Mouse (Mus musculus) spleen, postnatal 4 days (tissue): ENCODE measurements around the gene Nanos3.

Experiments
- DNase-seq, 2 experiments: peaks; one replicate each; pipeline ENCODE4 v3.0.0; 2022; ENCODE audit warnings: low spot score in 2 of 2

Gene Nanos3

GRCm38 (mm10) chr8:84201545-84202245 lies 16.7 kb upstream of the Nanos3 start:
- DNase-seq: peak in 1 of 2 experiments; percentile 19

GRCm38 (mm10) chr8:84200652-84201544 lies 15.9 kb upstream of the Nanos3 start:
- peak; percentile 59 to 79 for DNase-seq

GRCm38 (mm10) chr8:84200126-84200555 lies 15.1 kb upstream of the Nanos3 start:
- DNase-seq: no peak

GRCm38 (mm10) chr8:84199348-84200125 lies 14.5 kb upstream of the Nanos3 start:
- DNase-seq: no peak

- DNase-seq: no peak
Measured at GRCm38 (mm10) chr8:84198871-84199270, 13.9 kb upstream of the Nanos3 start.

- DNase-seq: peak; percentile 84 to 92
Measured at GRCm38 (mm10) chr8:84197922-84198774, 13.1 kb upstream of the Nanos3 start.

- peak; percentile 57 to 74 for DNase-seq
Measured at GRCm38 (mm10) chr8:84197141-84197921, 12.3 kb upstream of the Nanos3 start.

- DNase-seq: no peak
Measured at GRCm38 (mm10) chr8:84194224-84194743, 9.3 kb upstream of the Nanos3 start.

GRCm38 (mm10) chr8:84193566-84193965 lies 8.5 kb upstream of the Nanos3 start:
- no peak for DNase-seq

GRCm38 (mm10) chr8:84193161-84193560 lies 8.1 kb upstream of the Nanos3 start:
- no peak for DNase-seq

- peak; percentile 71 to 86 for DNase-seq
Measured at GRCm38 (mm10) chr8:84192555-84192954, 7.5 kb upstream of the Nanos3 start.

GRCm38 (mm10) chr8:84192023-84192422 lies 7.0 kb upstream of the Nanos3 start:
- peak in 1 of 2 experiments; percentile 32 for DNase-seq

- no peak for DNase-seq
Measured at GRCm38 (mm10) chr8:84190191-84190867, 5.3 kb upstream of the Nanos3 start.

- no peak for DNase-seq
Measured at GRCm38 (mm10) chr8:84189603-84190002, 4.6 kb upstream of the Nanos3 start.

GRCm38 (mm10) chr8:84188671-84189070 lies 3.7 kb upstream of the Nanos3 start:
- no peak for DNase-seq

GRCm38 (mm10) chr8:84187065-84187755 lies 2.2 kb upstream of the Nanos3 start:
- DNase-seq: peak; percentile 75 to 88

GRCm38 (mm10) chr8:84186547-84186946 lies 1.5 kb upstream of the Nanos3 start:
- peak; percentile 69 to 84 for DNase-seq
